Mouse (Mus musculus) neural tube, embryonic 12.5 days (tissue): ENCODE measurements around the gene Hmgcl. TPM values are rescaled to one million over a fixed set of nuclear protein-coding genes. Genes with fewer than 3 reads are reported as not detected.
A peak's percentile ranks its signal among the peaks of the same experiment; 100 is the strongest.

ENCODE experiments used
- ATAC-seq: fragments of 200-750 bp; cut with Nextera tagmentation; 2 replicates; pipeline ENCODE4 v1.8.0; 2017; ENCODE audit warnings: low read depth, mild to moderate bottlenecking, moderate TSS enrichment, moderate library complexity; ENCODE audit not compliant: low FRiP score
- H3K27ac ChIP-seq: fragments of 300-500 bp; sonication (generic); 2 replicates; pipeline ENCODE4 v1.5.1; 2016
- H3K27me3 ChIP-seq: fragments of 300-500 bp; sonication (generic); replicated peaks from 2 replicates; pipeline ENCODE4 v1.6.1; 2016; ENCODE audit warnings: mild to moderate bottlenecking
- H3K36me3 ChIP-seq: fragments of 300-500 bp; sonication (generic); 2 replicates; pipeline ENCODE4 v1.6.1; 2016; ENCODE audit warnings: mild to moderate bottlenecking
- H3K4me1 ChIP-seq: fragments of 300-500 bp; sonication (generic); 2 replicates; pipeline ENCODE4 v1.6.1; 2016
- H3K4me2 ChIP-seq: fragments of 300-500 bp; sonication (generic); replicated peaks from 2 replicates; pipeline ENCODE4 v1.6.1; 2016; ENCODE audit warnings: mild to moderate bottlenecking
- H3K4me3 ChIP-seq: fragments of 300-500 bp; sonication (generic); 2 replicates; pipeline ENCODE4 v1.5.1; 2016
- H3K9ac ChIP-seq: fragments of 300-500 bp; sonication (generic); 2 replicates; pipeline ENCODE4 v1.6.1; 2016; ENCODE audit warnings: mild to moderate bottlenecking
- H3K9me3 ChIP-seq: fragments of 300-500 bp; sonication (generic); 2 replicates; pipeline ENCODE4 v1.6.1; 2016; ENCODE audit warnings: mild to moderate bottlenecking
- WGBS: fragments of 180-500 bp; shearing (Covaris S2); methylation state at CpG from one replicate; pipeline ENCODE4 v1.1.7; 2016; 5-methylcytosine and 5-hydroxymethylcytosine counted together
- polyA plus RNA-seq: library from polyadenylated mRNA; unstranded; fragments of >200 nt; fragmentation: Nextera tagmentation; extraction: Ambion mirVana; gene quantifications from 2 replicates; pipeline ENCODE4 v1.2.1, GENCODE M21; 2016

The Hmgcl gene
- polyA plus RNA-seq, 1 experiment from 2014 or later: 56.6 TPM

GRCm38 (mm10) chr4:135964426-135964825, 18.2 kb downstream of the Hmgcl start:
- H3K27me3 ChIP-seq: no peaks in the 10 kb centered on the region

GRCm38 (mm10) chr4:135965113-135965512, 18.9 kb downstream of the Hmgcl start:
- Histone ChIP-seq H3K4me3 (no peak overlapping the region), H3K9me3 (no peaks in the 10 kb centered on the region), H3K27me3 (no peaks in the 10 kb centered on the region), H3K36me3 (peaks cover 48% of the 10 kb centered on the region), H3K27ac (no peak overlapping the region), H3K9ac (no peak overlapping the region), H3K4me1 (peaks cover 15% of the 10 kb centered on the region), H3K4me2 (no peak overlapping the region)
- 87% methylated on average over 9 of the region's 9 CpGs for WGBS
- no peak for ATAC-seq

More at GRCm38 (mm10) chr4:135964426-135964825, 18.2 kb downstream of the Hmgcl start:
- peak overlapping the region; percentile 82 for H3K9ac ChIP-seq
- no peak overlapping the region for H3K27ac ChIP-seq
- peak overlapping the region; percentile 78 for H3K4me2 ChIP-seq
- no peaks in the 10 kb centered on the region for H3K9me3 ChIP-seq
- ATAC-seq: no peak
- H3K4me1 ChIP-seq: peaks cover 15% of the 10 kb centered on the region
- peaks cover 47% of the 10 kb centered on the region for H3K36me3 ChIP-seq
- 6% methylated on average over 12 of the region's 12 CpGs for WGBS
- peak overlapping the region; percentile 66 for H3K4me3 ChIP-seq

- H3K4me1 ChIP-seq: peaks cover 24% of the 10 kb centered on the region
- no peaks in the 10 kb centered on the region for H3K9me3 ChIP-seq
- no peak overlapping the region for H3K9ac ChIP-seq
- no peak overlapping the region for H3K4me2 ChIP-seq
- no peak overlapping the region for H3K4me3 ChIP-seq
- ATAC-seq: no peak
- H3K36me3 ChIP-seq: peaks cover 53% of the 10 kb centered on the region
- H3K27me3 ChIP-seq: no peaks in the 10 kb centered on the region
- 93% methylated on average over 16 of the region's 16 CpGs for WGBS
- H3K27ac ChIP-seq: no peak overlapping the region
Measured at GRCm38 (mm10) chr4:135966283-135966682, 20.0 kb downstream of the Hmgcl start.

GRCm38 (mm10) chr4:135967086-135967760, 21.0 kb downstream of the Hmgcl start:
- no peak overlapping the region for H3K9ac ChIP-seq
- no peaks in the 10 kb centered on the region for H3K9me3 ChIP-seq
- ATAC-seq: no peak
- peaks cover 53% of the 10 kb centered on the region for H3K36me3 ChIP-seq
- H3K4me3 ChIP-seq: no peak overlapping the region
- H3K4me1 ChIP-seq: peaks cover 33% of the 10 kb centered on the region
- no peaks in the 10 kb centered on the region for H3K27me3 ChIP-seq
- no peak overlapping the region for H3K27ac ChIP-seq
- 89% methylated on average over 18 of the region's 18 CpGs for WGBS
- no peak overlapping the region for H3K4me2 ChIP-seq

GRCm38 (mm10) chr4:135968271-135968869, 22.1 kb downstream of the Hmgcl start:
- no peak for ATAC-seq
- WGBS: 73% methylated on average over 19 of the region's 19 CpGs
- Histone ChIP-seq H3K36me3 (peaks cover 53% of the 10 kb centered on the region), H3K4me1 (peaks cover 31% of the 10 kb centered on the region), H3K9ac (no peak overlapping the region), H3K4me3 (no peak overlapping the region), H3K4me2 (no peak overlapping the region), H3K27ac (no peak overlapping the region), H3K27me3 (no peaks in the 10 kb centered on the region), H3K9me3 (no peaks in the 10 kb centered on the region)

GRCm38 (mm10) chr4:135969070-135969750, 23.0 kb downstream of the Hmgcl start:
- Histone ChIP-seq H3K36me3 (peaks cover 55% of the 10 kb centered on the region), H3K27ac (no peak overlapping the region), H3K4me2 (no peak overlapping the region), H3K4me1 (peaks cover 27% of the 10 kb centered on the region), H3K9ac (no peak overlapping the region), H3K4me3 (no peak overlapping the region), H3K27me3 (no peaks in the 10 kb centered on the region), H3K9me3 (no peaks in the 10 kb centered on the region)
- no peak for ATAC-seq
- WGBS: 95% methylated on average over 13 of the region's 13 CpGs

- Histone ChIP-seq H3K9ac (no peak overlapping the region), H3K36me3 (peaks cover 67% of the 10 kb centered on the region), H3K27ac (no peak overlapping the region), H3K4me3 (no peak overlapping the region), H3K9me3 (no peaks in the 10 kb centered on the region), H3K27me3 (no peaks in the 10 kb centered on the region), H3K4me2 (peak overlapping the region; percentile 99), H3K4me1 (peaks cover 22% of the 10 kb centered on the region)
- ATAC-seq: no peak
- 94% methylated on average over 11 of the region's 11 CpGs for WGBS
Measured at GRCm38 (mm10) chr4:135970585-135970984, 24.3 kb downstream of the Hmgcl start.

- no peak overlapping the region for H3K27ac ChIP-seq
- ATAC-seq: peak; percentile 65
- H3K4me2 ChIP-seq: peak overlapping the region; percentile 99
- peak overlapping the region; percentile 93 for H3K9ac ChIP-seq
- H3K27me3 ChIP-seq: no peaks in the 10 kb centered on the region
- H3K4me3 ChIP-seq: peak overlapping the region; percentile 100
- H3K9me3 ChIP-seq: no peaks in the 10 kb centered on the region
- H3K36me3 ChIP-seq: peaks cover 69% of the 10 kb centered on the region
- peaks cover 22% of the 10 kb centered on the region for H3K4me1 ChIP-seq
- under 1% methylated on average over 35 of the region's 35 CpGs for WGBS
Measured at GRCm38 (mm10) chr4:135971805-135972555, 25.7 kb downstream of the Hmgcl start.

- ATAC-seq: peak; percentile 79
- no peak within 1 kb of the TSS for H3K27ac ChIP-seq
- peak within 1 kb of the TSS; percentile 100 for H3K4me3 ChIP-seq
- under 1% methylated on average over 17 of the region's 19 CpGs for WGBS
- H3K9ac ChIP-seq: peak within 1 kb of the TSS; percentile 93
- H3K36me3 ChIP-seq: peaks cover 66% of the 10 kb centered on the region
- peak within 1 kb of the TSS; percentile 99 for H3K4me2 ChIP-seq
- peaks cover 22% of the 10 kb centered on the region for H3K4me1 ChIP-seq
- H3K27me3 ChIP-seq: no peaks in the 10 kb centered on the region
- no peaks in the 10 kb centered on the region for H3K9me3 ChIP-seq
Measured at GRCm38 (mm10) chr4:135972556-135972906, 26.3 kb downstream of the Hmgcl start, which contains the start of gene Lypla2. Gene Lypla2 (minus strand): TSS chr4:135972626.

GRCm38 (mm10) chr4:135972911-135973811, 26.9 kb downstream of the Hmgcl start:
- ATAC-seq: no peak
- H3K4me3 ChIP-seq: peak overlapping the region; percentile 100
- WGBS: 78% methylated on average over 13 of the region's 13 CpGs
- peaks cover 60% of the 10 kb centered on the region for H3K36me3 ChIP-seq
- H3K27ac ChIP-seq: no peak overlapping the region
- no peaks in the 10 kb centered on the region for H3K27me3 ChIP-seq
- H3K4me2 ChIP-seq: peak overlapping the region; percentile 99
- H3K4me1 ChIP-seq: peaks cover 22% of the 10 kb centered on the region
- no peaks in the 10 kb centered on the region for H3K9me3 ChIP-seq
- peak overlapping the region; percentile 93; the same call in 1 of the 2 replicates for H3K9ac ChIP-seq

GRCm38 (mm10) chr4:135976146-135976545, 29.9 kb downstream of the Hmgcl start:
- ATAC-seq: no peak
- Histone ChIP-seq H3K27ac (no peak overlapping the region), H3K9me3 (no peaks in the 10 kb centered on the region), H3K9ac (no peak overlapping the region), H3K4me2 (no peak overlapping the region), H3K27me3 (no peaks in the 10 kb centered on the region), H3K4me1 (peaks cover 14% of the 10 kb centered on the region), H3K4me3 (no peak overlapping the region), H3K36me3 (peaks cover 41% of the 10 kb centered on the region)
- 88% methylated on average over 12 of the region's 12 CpGs for WGBS
